Mouse (Mus musculus) neural tube, embryonic 15.5 days (tissue): ENCODE data around the gene Fbxo4. TPM values are rescaled to one million over a fixed set of nuclear protein-coding genes. Genes with fewer than 3 reads are reported as not detected.

Experiments used
- ATAC-seq: fragments of 200-750 bp; cut with Nextera tagmentation; 2 replicates; pipeline ENCODE4 v1.8.0; 2017; ENCODE audit warnings: mild to moderate bottlenecking, moderate TSS enrichment, moderate library complexity; ENCODE audit not compliant: low FRiP score
- H3K27ac ChIP-seq: fragments of 300-500 bp; sonication (generic); replicated peaks from 2 replicates; pipeline ENCODE4 v1.5.1; 2015; ENCODE audit warnings: mild to moderate bottlenecking, inconsistent platforms
- H3K27me3 ChIP-seq: fragments of 300-500 bp; sonication (generic); replicated peaks from 2 replicates; pipeline ENCODE4 v1.6.1; 2015; ENCODE audit warnings: inconsistent platforms
- H3K36me3 ChIP-seq: fragments of 300-500 bp; sonication (generic); 2 replicates; pipeline ENCODE4 v1.6.1; 2015; ENCODE audit warnings: inconsistent platforms
- H3K4me1 ChIP-seq: fragments of 300-500 bp; sonication (generic); 2 replicates; pipeline ENCODE4 v1.6.1; 2015; ENCODE audit warnings: inconsistent platforms
- H3K4me2 ChIP-seq: fragments of 300-500 bp; sonication (generic); 2 replicates; pipeline ENCODE4 v1.6.1; 2015; ENCODE audit warnings: inconsistent platforms, mild to moderate bottlenecking, moderate library complexity
- H3K4me3 ChIP-seq: fragments of 300-500 bp; sonication (generic); replicated peaks from 2 replicates; pipeline ENCODE4 v1.5.1; 2015; ENCODE audit warnings: mild to moderate bottlenecking, inconsistent platforms
- H3K9ac ChIP-seq: fragments of 300-500 bp; sonication (generic); replicated peaks from 2 replicates; pipeline ENCODE4 v1.6.1; 2015; ENCODE audit warnings: mild to moderate bottlenecking, inconsistent platforms
- H3K9me3 ChIP-seq: fragments of 300-500 bp; sonication (generic); replicated peaks from 2 replicates; pipeline ENCODE4 v1.6.1; 2016; ENCODE audit warnings: inconsistent platforms
- WGBS: fragments of 180-500 bp; shearing (Covaris S2); methylation state at CpG from one replicate; pipeline ENCODE4 v1.1.7; 2015; ENCODE audit warnings: mixed read lengths; 5-methylcytosine and 5-hydroxymethylcytosine counted together
- polyA plus RNA-seq: library from polyadenylated mRNA; unstranded; fragments of >200 nt; fragmentation: Nextera tagmentation; extraction: Ambion mirVana; gene quantifications from 2 replicates; pipeline ENCODE4 v1.2.1, GENCODE M21; 2015

Fbxo4 gene
- polyA plus RNA-seq, 1 experiment from 2014 or later, result 9.0 TPM

DNA sequence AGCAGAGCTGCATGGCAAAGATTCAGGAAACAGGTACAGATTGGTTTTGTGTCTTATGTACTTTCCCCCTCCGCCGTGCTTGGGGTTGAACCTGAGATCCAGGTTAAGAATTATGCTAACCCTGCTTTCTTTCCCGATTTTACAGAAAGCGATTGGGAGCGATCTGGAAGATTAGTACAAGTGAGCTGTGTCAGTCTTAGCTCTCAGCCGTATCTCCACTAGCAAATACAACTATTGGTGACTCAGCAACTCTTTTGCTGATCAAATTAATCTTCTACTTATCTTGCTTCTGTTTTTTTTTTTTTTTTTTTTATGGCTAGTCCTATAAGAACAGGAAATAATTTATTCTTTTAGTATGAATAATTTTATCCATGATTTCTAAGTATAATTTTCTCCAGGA is 9.2 kb downstream of the Fbxo4 start:
- no peak overlapping the region for H3K27ac ChIP-seq
- no peak for ATAC-seq

DNA sequence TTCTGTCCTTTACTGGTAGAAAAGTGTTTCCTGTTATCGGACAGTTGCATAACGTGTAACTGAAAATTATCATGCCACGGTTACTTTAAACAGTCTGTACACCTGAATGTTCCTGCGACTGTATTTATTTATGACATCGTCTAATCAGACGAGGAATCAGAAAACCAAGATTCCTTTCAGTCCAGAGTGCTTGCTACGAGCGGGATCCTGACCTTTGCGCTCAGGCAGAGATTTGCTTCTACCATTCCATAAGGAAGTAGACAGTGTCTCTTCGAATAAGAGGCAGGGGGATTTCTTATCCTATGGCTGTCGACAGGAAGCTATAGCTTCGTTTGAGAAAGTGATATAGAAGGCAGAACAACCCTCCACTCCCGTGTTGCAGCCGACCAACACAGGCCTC is 9.6 kb downstream of the Fbxo4 start:
- H3K36me3 ChIP-seq, result peaks cover 12% of the 10 kb centered on the region
- H3K4me1 ChIP-seq, result no peaks in the 10 kb centered on the region
- no peaks in the 10 kb centered on the region for H3K9me3 ChIP-seq
- H3K9ac ChIP-seq, result no peak overlapping the region
- H3K4me3 ChIP-seq, result no peak overlapping the region
- ATAC-seq, result no peak
- 92% methylated on average over 14 of the region's 14 CpGs for WGBS
- no peak overlapping the region for H3K27ac ChIP-seq
- H3K27me3 ChIP-seq, result no peaks in the 10 kb centered on the region
- H3K4me2 ChIP-seq, result no peak overlapping the region

More for the DNA sequence above, 9.2 kb downstream of the Fbxo4 start:
- no peak overlapping the region for H3K4me3 ChIP-seq
- no peak overlapping the region for H3K4me2 ChIP-seq
- peaks cover 12% of the 10 kb centered on the region for H3K36me3 ChIP-seq
- H3K27me3 ChIP-seq, result no peaks in the 10 kb centered on the region
- 96% methylated on average over 6 of the region's 6 CpGs for WGBS
- no peak overlapping the region for H3K9ac ChIP-seq
- no peaks in the 10 kb centered on the region for H3K4me1 ChIP-seq
- no peaks in the 10 kb centered on the region for H3K9me3 ChIP-seq

DNA sequence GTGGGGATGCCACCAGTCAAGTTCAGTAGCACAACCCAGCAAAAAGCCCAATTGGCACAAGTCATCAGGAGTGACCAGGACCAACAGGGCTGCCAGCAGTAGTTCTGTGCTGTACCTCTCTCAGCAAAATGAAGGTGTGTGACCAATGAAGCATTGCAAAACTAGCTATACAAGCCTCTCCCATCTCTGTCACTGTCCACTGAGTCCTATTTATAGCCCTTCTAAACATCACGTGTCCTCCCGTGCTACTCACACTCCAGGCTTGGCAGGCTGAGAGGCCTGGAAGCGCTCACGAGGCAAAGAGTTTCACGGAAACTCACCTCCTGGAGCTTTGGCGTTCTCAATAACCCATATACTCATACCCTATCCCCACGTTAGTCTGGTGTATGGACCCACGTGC is 17.1 kb downstream of the Fbxo4 start:
- Histone ChIP-seq H3K4me1 (no peaks in the 10 kb centered on the region), H3K9ac (no peak overlapping the region), H3K27me3 (no peaks in the 10 kb centered on the region), H3K27ac (no peak overlapping the region), H3K9me3 (no peaks in the 10 kb centered on the region), H3K4me3 (no peak overlapping the region), H3K4me2 (no peak overlapping the region), H3K36me3 (no peaks in the 10 kb centered on the region)
- ATAC-seq, result no peak
- WGBS, result 84% methylated on average over 8 of the region's 8 CpGs

DNA sequence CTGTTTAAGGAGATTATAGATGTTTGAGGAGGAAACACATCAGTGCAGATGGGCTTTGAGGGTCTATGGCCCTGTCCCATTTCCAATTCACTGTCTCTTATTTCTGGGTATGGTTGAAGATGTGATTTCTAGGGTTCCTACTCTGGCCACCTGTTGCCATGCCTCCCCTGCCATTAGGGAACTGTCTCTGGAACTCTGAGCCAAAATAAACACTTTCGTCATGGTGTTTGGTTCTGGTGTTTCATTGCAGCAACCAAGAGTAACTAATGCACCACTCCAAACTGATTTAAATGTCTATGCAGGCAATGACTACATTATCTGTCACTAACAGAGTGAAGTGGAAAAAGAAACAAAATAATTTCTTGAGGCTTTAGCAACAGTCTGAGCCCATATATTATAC is 19.3 kb downstream of the Fbxo4 start:
- no peaks in the 10 kb centered on the region for H3K9me3 ChIP-seq
- H3K27me3 ChIP-seq, result no peaks in the 10 kb centered on the region
- H3K4me1 ChIP-seq, result no peaks in the 10 kb centered on the region
- H3K36me3 ChIP-seq, result no peaks in the 10 kb centered on the region
- no peak overlapping the region for H3K27ac ChIP-seq
- H3K9ac ChIP-seq, result no peak overlapping the region
- ATAC-seq, result no peak
- 63% methylated on average over 1 of the region's 1 CpGs for whole genome bisulfite sequencing
- no peak overlapping the region for H3K4me2 ChIP-seq
- H3K4me3 ChIP-seq, result no peak overlapping the region

DNA sequence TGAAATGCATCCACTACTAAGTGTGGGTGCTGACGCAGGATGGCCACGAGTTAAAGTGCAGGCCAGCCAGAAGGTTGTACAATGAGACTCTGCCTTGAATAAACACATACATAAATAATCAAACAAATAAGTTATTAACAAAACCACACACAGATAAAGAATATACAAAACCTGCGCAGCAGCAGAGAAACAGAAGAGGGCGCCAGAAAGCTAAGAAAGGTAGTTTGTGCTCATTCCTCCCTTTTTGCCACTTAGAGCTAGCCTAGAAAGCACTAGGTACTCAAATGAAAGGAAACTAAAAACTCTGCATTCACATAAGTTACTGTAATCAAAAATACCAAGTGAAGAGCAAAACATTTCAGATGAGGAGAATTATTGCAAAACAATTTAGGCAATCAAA is 21.4 kb downstream of the Fbxo4 start:
- Histone ChIP-seq H3K27me3 (no peaks in the 10 kb centered on the region), H3K4me3 (no peak overlapping the region), H3K36me3 (no peaks in the 10 kb centered on the region), H3K27ac (no peak overlapping the region), H3K9me3 (no peaks in the 10 kb centered on the region), H3K4me1 (no peaks in the 10 kb centered on the region), H3K4me2 (no peak overlapping the region), H3K9ac (no peak overlapping the region)
- WGBS, result 36% methylated on average over 4 of the region's 4 CpGs
- no peak for ATAC-seq

DNA sequence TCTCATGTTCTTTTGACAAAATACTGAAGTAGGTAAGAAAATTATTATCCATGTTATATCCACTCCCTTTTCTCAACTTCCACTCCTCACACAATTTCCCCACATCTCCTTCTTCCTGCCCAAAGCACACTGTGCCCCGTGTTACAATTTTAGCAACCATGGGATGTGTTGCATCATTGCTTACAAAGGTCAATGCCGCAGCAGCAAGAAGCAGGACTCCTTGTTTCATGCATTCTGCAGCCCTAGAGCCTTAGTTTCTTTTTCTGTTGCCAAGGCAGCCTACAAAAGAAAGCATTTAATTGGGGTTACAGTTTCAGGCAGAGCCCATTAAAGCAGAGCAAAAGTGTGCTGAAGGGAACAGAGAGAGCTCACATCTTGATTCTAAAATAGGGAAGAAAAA is 24.4 kb downstream of the Fbxo4 start:
- H3K36me3 ChIP-seq, result no peaks in the 10 kb centered on the region
- no peak overlapping the region for H3K4me3 ChIP-seq
- no peak overlapping the region for H3K4me2 ChIP-seq
- H3K27me3 ChIP-seq, result no peaks in the 10 kb centered on the region
- no peaks in the 10 kb centered on the region for H3K9me3 ChIP-seq
- 59% methylated on average over 2 of the region's 2 CpGs for WGBS
- no peak overlapping the region for H3K27ac ChIP-seq
- no peaks in the 10 kb centered on the region for H3K4me1 ChIP-seq
- no peak for ATAC-seq
- H3K9ac ChIP-seq, result no peak overlapping the region

DNA sequence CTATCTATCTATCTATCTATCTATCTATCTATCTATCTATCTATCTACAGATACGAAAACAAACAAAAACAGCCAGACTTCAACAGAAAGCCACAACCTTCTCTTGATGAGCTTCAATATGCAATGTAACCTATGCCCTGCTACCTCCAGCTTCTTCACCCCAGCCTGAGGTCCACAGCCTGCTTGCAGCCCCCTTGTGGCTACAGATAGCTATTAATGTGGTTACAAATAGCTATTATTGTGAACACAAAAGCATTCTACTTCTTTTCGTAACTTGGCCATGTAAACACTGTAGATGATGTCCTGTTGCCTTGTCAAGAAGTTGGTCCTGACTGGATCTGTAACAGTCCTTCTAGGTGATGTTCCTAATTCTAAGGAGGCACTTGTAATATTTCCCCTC is 41.2 kb downstream of the Fbxo4 start:
- no peaks in the 10 kb centered on the region for H3K4me1 ChIP-seq
- no peak overlapping the region for H3K4me2 ChIP-seq
- no peak overlapping the region for H3K4me3 ChIP-seq
- H3K9me3 ChIP-seq, result no peaks in the 10 kb centered on the region
- no peak for ATAC-seq
- 87% methylated on average over 2 of the region's 2 CpGs for WGBS
- H3K36me3 ChIP-seq, result no peaks in the 10 kb centered on the region
- H3K9ac ChIP-seq, result no peak overlapping the region
- no peaks in the 10 kb centered on the region for H3K27me3 ChIP-seq
- no peak overlapping the region for H3K27ac ChIP-seq

DNA sequence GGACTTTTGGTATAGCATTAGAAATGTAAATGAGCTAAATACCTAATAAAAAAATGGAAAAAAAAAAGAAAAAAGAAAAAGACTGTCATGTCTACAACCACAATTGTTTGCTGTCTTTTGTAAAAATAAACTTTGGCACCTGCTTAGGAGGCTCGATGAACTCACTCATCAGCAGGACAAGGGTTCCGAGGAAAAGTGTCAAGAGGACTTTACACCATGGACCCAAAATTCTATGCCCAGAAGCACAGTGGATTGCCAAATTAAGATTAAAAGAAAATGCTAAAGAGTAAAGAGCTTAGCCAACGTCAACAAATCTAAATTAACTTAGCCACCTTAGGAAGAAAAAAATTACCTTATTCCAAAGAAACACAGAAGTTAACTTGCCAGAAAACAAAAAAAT is 43.3 kb downstream of the Fbxo4 start:
- WGBS, result 88% methylated on average over 3 of the region's 3 CpGs
- no peak overlapping the region for H3K9ac ChIP-seq
- no peak overlapping the region for H3K4me2 ChIP-seq
- H3K27me3 ChIP-seq, result no peaks in the 10 kb centered on the region
- no peaks in the 10 kb centered on the region for H3K4me1 ChIP-seq
- H3K27ac ChIP-seq, result no peak overlapping the region
- H3K4me3 ChIP-seq, result no peak overlapping the region
- H3K36me3 ChIP-seq, result no peaks in the 10 kb centered on the region
- no peaks in the 10 kb centered on the region for H3K9me3 ChIP-seq
- no peak for ATAC-seq

DNA sequence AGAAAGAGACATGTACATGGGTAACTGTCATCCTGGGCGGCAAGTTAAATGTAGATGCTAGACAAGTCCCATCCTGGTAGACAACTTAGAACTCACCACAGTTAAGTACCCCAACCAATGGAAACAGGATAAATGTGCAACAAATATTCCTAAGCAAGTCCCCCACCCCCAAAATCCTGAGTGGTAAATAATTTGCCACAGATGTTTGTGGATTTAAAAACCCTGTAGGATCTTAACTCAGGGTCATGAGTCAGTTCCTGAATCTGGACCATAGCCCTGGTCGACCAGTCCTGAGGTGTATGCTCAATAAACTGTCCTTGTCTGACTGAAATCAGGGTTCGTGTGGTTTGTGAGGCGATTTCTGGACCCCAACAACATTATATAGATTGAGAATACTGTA is 45.9 kb downstream of the Fbxo4 start:
- Histone ChIP-seq H3K36me3 (no peaks in the 10 kb centered on the region), H3K4me2 (no peak overlapping the region), H3K4me1 (no peaks in the 10 kb centered on the region), H3K27ac (no peak overlapping the region), H3K9ac (no peak overlapping the region), H3K9me3 (no peaks in the 10 kb centered on the region), H3K4me3 (no peak overlapping the region), H3K27me3 (no peaks in the 10 kb centered on the region)
- WGBS, result 86% methylated on average over 4 of the region's 4 CpGs
- ATAC-seq, result no peak

DNA sequence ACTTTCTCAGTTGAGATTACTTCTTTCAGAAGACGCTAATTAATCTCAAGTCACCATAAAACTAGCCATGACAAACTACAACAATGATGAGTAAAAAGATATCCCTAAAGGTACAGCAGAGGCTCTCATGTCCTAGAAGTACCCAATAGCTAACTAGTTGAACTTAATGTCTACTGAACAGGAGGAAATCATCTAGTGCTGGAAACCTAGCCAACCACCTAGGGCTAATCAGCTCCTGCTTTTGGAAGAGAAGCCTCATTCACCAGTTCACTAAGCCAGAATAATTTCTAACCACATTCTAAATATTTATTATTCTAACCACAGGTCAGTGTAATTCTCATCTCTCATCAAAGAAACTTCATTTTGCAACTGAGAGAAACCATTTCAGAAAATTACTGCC is 47.4 kb downstream of the Fbxo4 start:
- WGBS, result 94% methylated on average over 1 of the region's 1 CpGs
- Histone ChIP-seq H3K27me3 (no peaks in the 10 kb centered on the region), H3K36me3 (no peaks in the 10 kb centered on the region), H3K9ac (no peak overlapping the region), H3K4me1 (no peaks in the 10 kb centered on the region), H3K4me2 (no peak overlapping the region), H3K27ac (no peak overlapping the region), H3K4me3 (no peak overlapping the region), H3K9me3 (no peaks in the 10 kb centered on the region)
- ATAC-seq, result no peak

Other genes with a start within 250 kb of the Fbxo4 start
- gene AW549877, start 16.2 kb upstream of the Fbxo4 start, polyA plus RNA-seq, result 34.2 and 34.4 TPM in 2 replicates
- 402 and 424 TPM in 2 replicates for gene Oxct1, start 46.8 kb upstream of the Fbxo4 start, polyA plus RNA-seq